Mouse (Mus musculus) limb, embryonic 14.5 days (tissue): ENCODE data around the gene Asb8. TPM values are rescaled to one million over a fixed set of nuclear protein-coding genes. Genes with fewer than 3 reads are reported as not detected.

Source experiments
- ATAC-seq: fragments of 200-750 bp; cut with Nextera tagmentation; 2 replicates; pipeline ENCODE4 v1.8.0; 2017; ENCODE audit warnings: low read depth, moderate number of reproducible peaks, moderate TSS enrichment; ENCODE audit not compliant: low FRiP score
- DNase-seq: peaks from one replicate; pipeline ENCODE4 v3.0.0-alpha.2; 2015; ENCODE audit warnings: low spot score
- H3K27ac ChIP-seq: fragments of 300-500 bp; sonication (generic); replicated peaks from 2 replicates; pipeline ENCODE4 v1.5.1; 2014; ENCODE audit warnings: low read depth, mild to moderate bottlenecking, low read length, moderate library complexity, mixed read lengths
- H3K27me3 ChIP-seq: fragments of 300-500 bp; sonication (generic); 2 replicates; pipeline ENCODE4 v1.6.1; 2014; ENCODE audit warnings: low read length, mixed read lengths; ENCODE audit not compliant: control insufficient read depth, insufficient read depth
- H3K36me3 ChIP-seq: fragments of 300-500 bp; sonication (generic); 2 replicates; pipeline ENCODE4 v1.6.1; 2014; ENCODE audit warnings: mild to moderate bottlenecking, low read length, moderate library complexity, mixed read lengths; ENCODE audit not compliant: control insufficient read depth, insufficient read depth
- H3K4me1 ChIP-seq: fragments of 300-500 bp; sonication (generic); 2 replicates; pipeline ENCODE4 v1.6.1; 2014; ENCODE audit warnings: antibody characterized with exemption, low read length, mixed read lengths; ENCODE audit not compliant: control insufficient read depth, insufficient read depth
- H3K4me2 ChIP-seq: fragments of 300-500 bp; sonication (generic); replicated peaks from 2 replicates; pipeline ENCODE4 v1.6.1; 2014; ENCODE audit warnings: low read depth, mild to moderate bottlenecking, low read length, moderate library complexity; ENCODE audit not compliant: severe bottlenecking
- H3K4me3 ChIP-seq: fragments of 300-500 bp; sonication (generic); replicated peaks from 2 replicates; pipeline ENCODE4 v1.5.1; 2014; ENCODE audit warnings: low read length
- H3K9ac ChIP-seq: fragments of 300-500 bp; sonication (generic); 2 replicates; pipeline ENCODE4 v1.6.1; 2014; ENCODE audit warnings: mild to moderate bottlenecking, low read depth, low read length, moderate library complexity; ENCODE audit not compliant: severe bottlenecking
- H3K9me3 ChIP-seq: fragments of 300-500 bp; sonication (generic); 2 replicates; pipeline ENCODE4 v1.6.1; 2016; ENCODE audit warnings: low read length; ENCODE audit not compliant: control insufficient read depth
- POLR2A ChIP-seq: fragments of 200-500 bp; IDR thresholded peaks from 2 replicates; pipeline ENCODE4 v1.8.0; 2012; ENCODE audit warnings: inconsistent platforms, mild to moderate bottlenecking, moderate library complexity, borderline replicate concordance; ENCODE audit not compliant: insufficient read depth, insufficient read length; ENCODE audit errors: extremely low read depth
- WGBS: fragments of 180-500 bp; shearing (Covaris S2); extraction: QIAGEN DNeasy Blood & Tissue Kit; methylation state at CpG from one replicate; pipeline ENCODE4 v1.1.7; 2014; 5-methylcytosine and 5-hydroxymethylcytosine counted together
- polyA plus RNA-seq, 2 experiments: library from polyadenylated mRNA; depleted of rRNA in 1 of 2; stranded (reverse) in 1 of 2; unstranded in 1 of 2; fragments of >200 nt; fragmentation: Nextera tagmentation in 1 of 2; extraction: Ambion mirVana in 1 of 2; gene quantifications; 2 replicates each; pipeline versions ENCODE4 v1.2.1 to v1.2.3; 2012 to 2014

Asb8 gene
- polyA plus RNA-seq, 2 experiments = 42.4 to 55.7 TPM

- Histone ChIP-seq H3K9me3 (no peaks in the 10 kb centered on the region), H3K4me3 (peak within 1 kb of the TSS; percentile 99), H3K36me3 (peaks cover 11% of the 10 kb centered on the region; the same call in 1 of the 2 replicates), H3K27ac (peak within 1 kb of the TSS; percentile 92), H3K4me2 (peak within 1 kb of the TSS; percentile 70), H3K4me1 (peaks cover 8% of the 10 kb centered on the region; the same call in 1 of the 2 replicates), H3K27me3 (no peaks in the 10 kb centered on the region), H3K9ac (peak within 1 kb of the TSS; percentile 92)
- WGBS = 3% methylated on average over 22 of the region's 30 CpGs
- DNase-seq = no peak
- ATAC-seq = peak; percentile 13; the same call in 1 of the 2 replicates
- no peak for TF ChIP-seq POLR2A
These were observed 72.9 kb downstream of the Asb8 start, which contains the start of gene Pfkm for GRCm38 (mm10) chr15:98092372-98093120. Gene Pfkm (plus strand): TSS chr15:98092589.

GRCm38 (mm10) chr15:98091841-98092240 is 73.6 kb downstream of the Asb8 start:
- no peak for TF ChIP-seq POLR2A
- 30% methylated on average over 4 of the region's 4 CpGs for WGBS

GRCm38 (mm10) chr15:98089421-98090183 is 75.8 kb downstream of the Asb8 start:
- 77% methylated on average over 9 of the region's 9 CpGs for WGBS
- H3K4me3 ChIP-seq = no peak overlapping the region
- no peak overlapping the region for H3K4me2 ChIP-seq
- ATAC-seq (no peak), DNase-seq (no peak)
- H3K27me3 ChIP-seq = no peaks in the 10 kb centered on the region
- no peak for TF ChIP-seq POLR2A
- no peaks in the 10 kb centered on the region for H3K9me3 ChIP-seq
- peaks cover 8% of the 10 kb centered on the region; the same call in 1 of the 2 replicates for H3K4me1 ChIP-seq
- no peak overlapping the region for H3K9ac ChIP-seq
- no peak overlapping the region for H3K27ac ChIP-seq
- H3K36me3 ChIP-seq = peaks cover 19% of the 10 kb centered on the region

More at GRCm38 (mm10) chr15:98091841-98092240, 73.6 kb downstream of the Asb8 start:
- Histone ChIP-seq H3K36me3 (peaks cover 11% of the 10 kb centered on the region; the same call in 1 of the 2 replicates), H3K27ac (no peak overlapping the region), H3K9ac (peak overlapping the region; percentile 92), H3K9me3 (no peaks in the 10 kb centered on the region), H3K4me1 (peaks cover 8% of the 10 kb centered on the region; the same call in 1 of the 2 replicates), H3K4me3 (peak overlapping the region; percentile 99), H3K4me2 (peak overlapping the region; percentile 70), H3K27me3 (no peaks in the 10 kb centered on the region)
- no peak for ATAC-seq
- DNase-seq = peak; percentile 18

- no peak for ATAC-seq
- Histone ChIP-seq H3K9ac (no peak overlapping the region), H3K4me1 (peaks cover 8% of the 10 kb centered on the region; the same call in 1 of the 2 replicates), H3K27me3 (no peaks in the 10 kb centered on the region), H3K4me3 (no peak overlapping the region), H3K36me3 (peaks cover 25% of the 10 kb centered on the region), H3K27ac (no peak overlapping the region), H3K4me2 (no peak overlapping the region), H3K9me3 (no peaks in the 10 kb centered on the region)
- DNase-seq = no peak
- no peak for TF ChIP-seq POLR2A
- WGBS = 81% methylated on average over 1 of the region's 1 CpGs
These were observed 76.5 kb downstream of the Asb8 start for GRCm38 (mm10) chr15:98088889-98089288.

Other genes starting within 250 kb of the Asb8 start
- 49.9 and 59.1 TPM in 2 replicates for gene Tmem106c, start 201.4 kb downstream of the Asb8 start, polyA plus RNA-seq (2012; rRNA removed)
- gene Tmem106c, start 201.4 kb downstream of the Asb8 start, polyA plus RNA-seq (2014; fragmentation: Nextera tagmentation; extraction: Ambion mirVana) = 49.8 and 51.5 TPM in 2 replicates
- 1,642 and 1,975 TPM in 2 replicates for gene Col2a1, start 160.9 kb downstream of the Asb8 start, polyA plus RNA-seq (2012; rRNA removed)
- 754 and 761 TPM in 2 replicates for gene Col2a1, start 160.9 kb downstream of the Asb8 start, polyA plus RNA-seq (2014; fragmentation: Nextera tagmentation; extraction: Ambion mirVana)
- gene Pfkm, start 73.0 kb downstream of the Asb8 start, polyA plus RNA-seq (2012; rRNA removed) = 75.8 and 78.9 TPM in 2 replicates
- 49.8 and 50.0 TPM in 2 replicates for gene Pfkm, start 73.0 kb downstream of the Asb8 start, polyA plus RNA-seq (2014; fragmentation: Nextera tagmentation; extraction: Ambion mirVana)
- 30.5 and 33.5 TPM in 2 replicates for gene Senp1, start 71.9 kb downstream of the Asb8 start, polyA plus RNA-seq (2012; rRNA removed)
- 32.5 and 34.4 TPM in 2 replicates for gene Senp1, start 71.9 kb downstream of the Asb8 start, polyA plus RNA-seq (2014; fragmentation: Nextera tagmentation; extraction: Ambion mirVana)
- gene Ccdc184, start 1.5 kb upstream of the Asb8 start, polyA plus RNA-seq (2012; rRNA removed) = 0.23 and 0.33 TPM in 2 replicates
- 0.10 and 0.37 TPM in 2 replicates for gene Ccdc184, start 1.5 kb upstream of the Asb8 start, polyA plus RNA-seq (2014; fragmentation: Nextera tagmentation; extraction: Ambion mirVana)
- not detected in 2 replicates for gene Olfr288, start 29.9 kb upstream of the Asb8 start, polyA plus RNA-seq (2012; rRNA removed)
- not detected in 2 replicates for gene Olfr288, start 29.9 kb upstream of the Asb8 start, polyA plus RNA-seq (2014; fragmentation: Nextera tagmentation; extraction: Ambion mirVana)
- not detected in 2 replicates for gene Gm44579, start 55.4 kb upstream of the Asb8 start, polyA plus RNA-seq (2012; rRNA removed)
- gene Gm44579, start 55.4 kb upstream of the Asb8 start, polyA plus RNA-seq (2014; fragmentation: Nextera tagmentation; extraction: Ambion mirVana) = not detected in 2 replicates
- not detected in 2 replicates for gene Olfr287, start 55.4 kb upstream of the Asb8 start, polyA plus RNA-seq (2012; rRNA removed)
- not detected in 2 replicates for gene Olfr287, start 55.4 kb upstream of the Asb8 start, polyA plus RNA-seq (2014; fragmentation: Nextera tagmentation; extraction: Ambion mirVana)
- gene Olfr286, start 68.8 kb upstream of the Asb8 start, polyA plus RNA-seq (2012; rRNA removed) = not detected in 2 replicates
- not detected in 2 replicates for gene Olfr286, start 68.8 kb upstream of the Asb8 start, polyA plus RNA-seq (2014; fragmentation: Nextera tagmentation; extraction: Ambion mirVana)
- not detected in 2 replicates for gene H1fnt, start 91.7 kb upstream of the Asb8 start, polyA plus RNA-seq (2012; rRNA removed)
- gene H1fnt, start 91.7 kb upstream of the Asb8 start, polyA plus RNA-seq (2014; fragmentation: Nextera tagmentation; extraction: Ambion mirVana) = not detected in 2 replicates
- gene Zfp641, start 130.5 kb upstream of the Asb8 start, polyA plus RNA-seq (2012; rRNA removed) = 1.3 and 1.5 TPM in 2 replicates
- 0.32 and 0.79 TPM in 2 replicates for gene Zfp641, start 130.5 kb upstream of the Asb8 start, polyA plus RNA-seq (2014; fragmentation: Nextera tagmentation; extraction: Ambion mirVana)
- gene Olfr285, start 151.7 kb upstream of the Asb8 start, polyA plus RNA-seq (2012; rRNA removed) = not detected in 2 replicates
- not detected in 2 replicates for gene Olfr285, start 151.7 kb upstream of the Asb8 start, polyA plus RNA-seq (2014; fragmentation: Nextera tagmentation; extraction: Ambion mirVana)
- gene Olfr284, start 175.4 kb upstream of the Asb8 start, polyA plus RNA-seq (2012; rRNA removed) = 0.10 TPM in 1 of 2 replicates, not detected in the other
- not detected in 2 replicates for gene Olfr284, start 175.4 kb upstream of the Asb8 start, polyA plus RNA-seq (2014; fragmentation: Nextera tagmentation; extraction: Ambion mirVana)
- 0.10 TPM in 1 of 2 replicates, not detected in the other for gene Olfr283, start 215.3 kb upstream of the Asb8 start, polyA plus RNA-seq (2012; rRNA removed)
- gene Olfr283, start 215.3 kb upstream of the Asb8 start, polyA plus RNA-seq (2014; fragmentation: Nextera tagmentation; extraction: Ambion mirVana) = not detected in 2 replicates